Mouse (Mus musculus) MEL (cell line): ENCODE data around the gene Rpl19. TPM values are rescaled to one million over a fixed set of nuclear protein-coding genes. Genes with fewer than 3 reads are reported as not detected.
A peak's percentile ranks its signal among the peaks of the same experiment; 100 is the strongest.

Experiments
- DNase-seq: peaks from one replicate; pipeline ENCODE4 v3.0.0; 2011; ENCODE audit warnings: low read depth, low spot score
- H3K27ac ChIP-seq: 2 replicates; pipeline ENCODE4 v1.5.1; 2012; ENCODE audit warnings: low read depth, mild to moderate bottlenecking, control low read depth, low read length, moderate library complexity; ENCODE audit not compliant: control insufficient read depth
- H3K27me3 ChIP-seq, 2 experiments: fragments of 150-350 bp in 1 of 2; sonication (generic) in 1 of 2; 2 replicates each; pipeline ENCODE4 v1.6.1; 2012; ENCODE audit warnings: low read length in 2 of 2, mild to moderate bottlenecking in 2 of 2, improper control_type of control experiment in 1 of 2, moderate library complexity in 1 of 2; ENCODE audit not compliant: insufficient read depth in 2 of 2, control insufficient read depth in 1 of 2
- H3K36me3 ChIP-seq, 2 experiments: 2 replicates each; pipeline ENCODE4 v1.6.1; 2012 to 2014; ENCODE audit warnings: low read length in 2 of 2, improper control_type of control experiment in 1 of 2, inconsistent platforms in 1 of 2, mild to moderate bottlenecking in 1 of 2; ENCODE audit not compliant: insufficient read depth in 2 of 2, control insufficient read depth in 1 of 2
- H3K4me1 ChIP-seq, 2 experiments: fragments of 150-350 bp in 1 of 2; sonication (generic) in 1 of 2; 2 replicates each; pipeline ENCODE4 v1.6.1; 2012; ENCODE audit warnings: low read length in 2 of 2, improper control_type of control experiment in 1 of 2, mild to moderate bottlenecking in 1 of 2; ENCODE audit not compliant: insufficient read depth in 2 of 2, control insufficient read depth in 1 of 2
- H3K4me3 ChIP-seq, 2 experiments: fragments of 150-350 bp in 1 of 2; sonication (generic) in 1 of 2; 2 replicates each; pipeline ENCODE4 v1.5.1; 2012; ENCODE audit warnings: low read depth in 2 of 2, low read length in 2 of 2, mild to moderate bottlenecking in 2 of 2, moderate library complexity in 2 of 2, control low read depth in 1 of 2, improper control_type of control experiment in 1 of 2; ENCODE audit not compliant: control insufficient read depth in 1 of 2, insufficient read depth in 1 of 2
- H3K79me2 ChIP-seq: 2 replicates; pipeline ENCODE4 v1.6.1; 2012; ENCODE audit warnings: mild to moderate bottlenecking, low read length, moderate library complexity; ENCODE audit not compliant: control insufficient read depth, poor library complexity, insufficient read depth
- H3K9ac ChIP-seq: 2 replicates; pipeline ENCODE4 v1.6.1; 2012; ENCODE audit warnings: low read depth, mild to moderate bottlenecking, control low read depth, low read length, moderate library complexity; ENCODE audit not compliant: control insufficient read depth, poor library complexity, severe bottlenecking
- H3K9me3 ChIP-seq: fragments of 150-350 bp; sonication (generic); replicated peaks from 2 replicates; pipeline ENCODE4 v1.6.1; 2012; ENCODE audit warnings: mild to moderate bottlenecking, low read length, improper control_type of control experiment, moderate library complexity; ENCODE audit not compliant: insufficient read depth
- CTCF ChIP-seq, 3 experiments: IDR thresholded peaks in 2 of 3; conservative IDR thresholded peaks in 1 of 3; 2 replicates each; pipeline ENCODE4 v1.5.1; 2011 to 2012; ENCODE audit warnings: low read length in 3 of 3, low read depth in 2 of 3, mild to moderate bottlenecking in 2 of 3, improper control_type of control experiment in 1 of 3, inconsistent platforms in 1 of 3, mixed read lengths in 1 of 3, moderate library complexity in 1 of 3; ENCODE audit not compliant: control insufficient read depth in 1 of 3, insufficient read depth in 1 of 3, poor library complexity in 1 of 3, severe bottlenecking in 1 of 3
- E2F4 ChIP-seq: IDR thresholded peaks from 2 replicates; pipeline ENCODE4 v1.6.1; 2011; ENCODE audit warnings: low read depth, low read length, improper control_type of control experiment, borderline replicate concordance
- EP300 ChIP-seq, 2 experiments: IDR thresholded peaks; 2 replicates each; pipeline ENCODE4 v1.6.1; 2011; ENCODE audit warnings: improper control_type of control experiment in 2 of 2, low read length in 2 of 2, low read depth in 1 of 2, mild to moderate bottlenecking in 1 of 2
- GABPA ChIP-seq: IDR thresholded peaks from 2 replicates; pipeline ENCODE4 v1.6.1; 2012; ENCODE audit warnings: low read depth, mild to moderate bottlenecking, inconsistent platforms, low read length, improper control_type of control experiment, moderate library complexity
- GATA1 ChIP-seq: IDR thresholded peaks from 2 replicates; pipeline ENCODE4 v1.6.1; 2011; ENCODE audit warnings: low read depth, low read length, improper control_type of control experiment
- JUND ChIP-seq: IDR thresholded peaks from 2 replicates; pipeline ENCODE4 v1.6.1; 2011; ENCODE audit warnings: low read depth, mild to moderate bottlenecking, improper control_type of control experiment, low read length
- KAT2A ChIP-seq: conservative IDR thresholded peaks from 2 replicates; pipeline ENCODE4 v1.6.1; 2012; ENCODE audit warnings: low read depth, low read length, improper control_type of control experiment, inconsistent platforms
- MAFK ChIP-seq: IDR thresholded peaks from 2 replicates; pipeline ENCODE4 v1.6.1; 2011; ENCODE audit warnings: low read depth, mild to moderate bottlenecking, low read length, improper control_type of control experiment, borderline replicate concordance
- MXI1 ChIP-seq: IDR thresholded peaks from 2 replicates; pipeline ENCODE4 v1.6.1; 2011; ENCODE audit warnings: mild to moderate bottlenecking, low read depth, low read length, improper control_type of control experiment
- POLR2AphosphoS5 ChIP-seq: IDR thresholded peaks from 2 replicates; pipeline ENCODE4 v1.6.1; 2012; ENCODE audit warnings: low read depth, borderline replicate concordance, mild to moderate bottlenecking, inconsistent platforms, low read length, moderate library complexity, mixed read lengths
- RAD21 ChIP-seq: IDR thresholded peaks from 2 replicates; pipeline ENCODE4 v1.6.1; 2011; ENCODE audit warnings: mild to moderate bottlenecking, low read depth, low read length, improper control_type of control experiment
- RCOR1 ChIP-seq: IDR thresholded peaks from 2 replicates; pipeline ENCODE4 v1.6.1; 2012; ENCODE audit warnings: low read depth, mild to moderate bottlenecking, inconsistent platforms, low read length, improper control_type of control experiment
- SIN3A ChIP-seq: IDR thresholded peaks from 2 replicates; pipeline ENCODE4 v1.6.1; 2012; ENCODE audit warnings: low read length, improper control_type of control experiment, inconsistent platforms
- SMC3 ChIP-seq: IDR thresholded peaks from 2 replicates; pipeline ENCODE4 v1.6.1; 2011; ENCODE audit warnings: low read depth, low read length, improper control_type of control experiment
- TAL1 ChIP-seq: IDR thresholded peaks from 2 replicates; pipeline ENCODE4 v1.6.1; 2012; ENCODE audit warnings: mild to moderate bottlenecking, inconsistent platforms, low read length, moderate library complexity, mixed read lengths
- UBTF ChIP-seq: IDR thresholded peaks from 2 replicates; pipeline ENCODE4 v1.6.1; 2012; ENCODE audit warnings: low read depth, mild to moderate bottlenecking, inconsistent platforms, low read length, improper control_type of control experiment, moderate library complexity, borderline replicate concordance; ENCODE audit not compliant: insufficient read depth
- ZC3H11A ChIP-seq: IDR thresholded peaks from 2 replicates; pipeline ENCODE4 v1.6.1; 2012; ENCODE audit warnings: low read depth, mild to moderate bottlenecking, inconsistent platforms, low read length, improper control_type of control experiment
- ZKSCAN1 ChIP-seq: IDR thresholded peaks from 2 replicates; pipeline ENCODE4 v1.6.1; 2012; ENCODE audit warnings: low read depth, mild to moderate bottlenecking, inconsistent platforms, low read length, improper control_type of control experiment, moderate library complexity
- ZNF384 ChIP-seq: IDR thresholded peaks from 2 replicates; pipeline ENCODE4 v1.6.1; 2012; ENCODE audit warnings: low read depth, mild to moderate bottlenecking, inconsistent platforms, low read length, improper control_type of control experiment
- polyA plus RNA-seq, 2 experiments: library from polyadenylated mRNA; stranded (reverse) in 1 of 2; unstranded in 1 of 2; fragments of >175 nt in 1 of 2; fragments of >200 nt in 1 of 2; gene quantifications; 2 replicates each; pipeline versions ENCODE4 v1.2.1 to v1.2.4; 2012; ENCODE audit warnings: low replicate concordance in 2 of 2, low read depth in 1 of 2; ENCODE audit not compliant: insufficient read length in 2 of 2, insufficient read depth in 1 of 2, missing spikeins in 1 of 2
- total RNA-seq: library from RNA; depleted of rRNA; stranded (reverse); fragments of 300-350 nt; gene quantifications from 2 replicates; pipeline ENCODE4 v1.2.3, GENCODE M21; 2012

The Rpl19 gene
- total and polyA plus RNA-seq, 3 experiments = 210 to 4,715 (median 2,650) TPM

GRCm38 (mm10) chr11:98067255-98067654 lies 40.7 kb downstream of the Rpl19 start:
- Histone ChIP-seq H3K9ac (no peak overlapping the region), H3K79me2 (no peaks in the 10 kb centered on the region), H3K4me1 (no peaks in the 10 kb centered on the region)
- TF ChIP-seq POLR2AphosphoS5 (no peak), CTCF (IDR thresholded peaks at IDR 0.05 in 2 of 3, conservative IDR thresholded peaks at IDR 0.05 in 1 of 3; ENCODE audit: control insufficient read depth in 1 of 3, insufficient read depth in 1 of 3, low read depth in 2 of 3, low read length in 3 of 3, poor library complexity in 1 of 3, severe bottlenecking in 1 of 3) (no peak), RAD21 (no peak), EP300 (IDR thresholded peaks at IDR 0.05; ENCODE audit: low read depth in 1 of 2, low read length in 2 of 2) (no peak), JUND (no peak), RCOR1 (no peak), SIN3A (no peak), UBTF (no peak), MXI1 (no peak), ZNF384 (no peak), MAFK (no peak), TAL1 (no peak)
- TF ChIP-seq, all 39 proteins: peak for 0
- Histone ChIP-seq H3K9me3 (no peaks in the 10 kb centered on the region), H3K4me3 (no peak overlapping the region), H3K27me3 (no peaks in the 10 kb centered on the region), H3K27ac (no peak overlapping the region), H3K36me3 (no peaks in the 10 kb centered on the region)
- no peak for DNase-seq

- Histone ChIP-seq H3K4me1 (peaks cover 0 to 7% of the 10 kb centered on the region in 2 experiments; a peak in 1 of 4 replicates), H3K9me3 (no peaks in the 10 kb centered on the region), H3K36me3 (no peaks in the 10 kb centered on the region), H3K27ac (no peak overlapping the region), H3K79me2 (no peaks in the 10 kb centered on the region), H3K4me3 (no peak overlapping the region), H3K9ac (no peak overlapping the region), H3K27me3 (no peaks in the 10 kb centered on the region)
- TF ChIP-seq KAT2A = no peak
- TF ChIP-seq GABPA = no peak
- TF ChIP-seq GATA1 = no peak
- no peak for DNase-seq
Observed at GRCm38 (mm10) chr11:98073442-98073841, 46.9 kb downstream of the Rpl19 start.

- Histone ChIP-seq H3K27ac (no peak overlapping the region), H3K36me3 (peaks cover 0 to 11% of the 10 kb centered on the region in 2 experiments; a peak in 2 of 4 replicates), H3K4me3 (peak overlapping the region in 1 of 2 experiments; percentile 16; a peak in 2 of 4 replicates), H3K27me3 (no peaks in the 10 kb centered on the region), H3K9ac (peak overlapping the region; percentile 27; the same call in 1 of the 2 replicates), H3K9me3 (no peaks in the 10 kb centered on the region), H3K4me1 (peaks cover 2 to 17% of the 10 kb centered on the region in 2 experiments; a peak in 2 of 4 replicates), H3K79me2 (no peaks in the 10 kb centered on the region)
- peak; percentile 99 for TF ChIP-seq SMC3
- TF ChIP-seq MXI1 = no peak
- peak; percentile 90 for TF ChIP-seq RAD21
- TF ChIP-seq CTCF (IDR thresholded peaks at IDR 0.05 in 2 of 3, conservative IDR thresholded peaks at IDR 0.05 in 1 of 3; ENCODE audit: control insufficient read depth in 1 of 3, insufficient read depth in 1 of 3, low read depth in 2 of 3, low read length in 3 of 3, poor library complexity in 1 of 3, severe bottlenecking in 1 of 3) = peak; percentile 91 to 98 (median 96)
- TF ChIP-seq E2F4 = no peak
- peak; percentile 85 for TF ChIP-seq ZC3H11A
- TF ChIP-seq ZKSCAN1 = no peak
- peak; percentile 93 for DNase-seq
Observed at GRCm38 (mm10) chr11:98075195-98075808, 48.8 kb downstream of the Rpl19 start.
